Mouse (Mus musculus) midbrain, embryonic 14.5 days (tissue): ENCODE data around the gene Tmub2. TPM values are rescaled to one million over a fixed set of nuclear protein-coding genes. Genes with fewer than 3 reads are reported as not detected.

ENCODE experiments used
- ATAC-seq: fragments of 200-750 bp; cut with Nextera tagmentation; 2 replicates; pipeline ENCODE4 v1.8.0; 2017; ENCODE audit warnings: moderate number of reproducible peaks, moderate library complexity; ENCODE audit not compliant: low FRiP score, low TSS enrichment
- DNase-seq: peaks from one replicate; pipeline ENCODE4 v3.0.0-alpha.2; 2015
- H3K27ac ChIP-seq: fragments of 300-500 bp; sonication (generic); replicated peaks from 2 replicates; pipeline ENCODE4 v1.5.1; 2014; ENCODE audit warnings: mild to moderate bottlenecking, low read depth, low read length, moderate library complexity
- H3K27me3 ChIP-seq: fragments of 300-500 bp; sonication (generic); 2 replicates; pipeline ENCODE4 v1.6.1; 2014; ENCODE audit warnings: low read length, control low read depth, mixed read lengths; ENCODE audit not compliant: control insufficient read depth, insufficient read depth
- H3K36me3 ChIP-seq: fragments of 300-500 bp; sonication (generic); 2 replicates; pipeline ENCODE4 v1.6.1; 2014; ENCODE audit warnings: low read length, control low read depth; ENCODE audit not compliant: control insufficient read depth, insufficient read depth
- H3K4me1 ChIP-seq: fragments of 300-500 bp; sonication (generic); 2 replicates; pipeline ENCODE4 v1.6.1; 2014; ENCODE audit warnings: mild to moderate bottlenecking, antibody characterized with exemption, low read length, control low read depth; ENCODE audit not compliant: control insufficient read depth, insufficient read depth
- H3K4me2 ChIP-seq: fragments of 300-500 bp; sonication (generic); 2 replicates; pipeline ENCODE4 v1.6.1; 2014; ENCODE audit warnings: mild to moderate bottlenecking, low read length, moderate library complexity
- H3K4me3 ChIP-seq: fragments of 300-500 bp; sonication (generic); replicated peaks from 2 replicates; pipeline ENCODE4 v1.5.1; 2014; ENCODE audit warnings: low read depth, low read length
- H3K9ac ChIP-seq: fragments of 300-500 bp; sonication (generic); replicated peaks from 2 replicates; pipeline ENCODE4 v1.6.1; 2014; ENCODE audit warnings: mild to moderate bottlenecking, low read length, moderate library complexity
- H3K9me3 ChIP-seq: fragments of 300-500 bp; sonication (generic); 2 replicates; pipeline ENCODE4 v1.6.1; 2016; ENCODE audit warnings: low read length, control low read depth, mixed read lengths; ENCODE audit not compliant: control insufficient read depth
- WGBS: fragments of 180-500 bp; shearing (Covaris S2); extraction: QIAGEN DNeasy Blood & Tissue Kit; methylation state at CpG from one replicate; pipeline ENCODE4 v1.1.7; 2014; 5-methylcytosine and 5-hydroxymethylcytosine counted together
- polyA plus RNA-seq: library from polyadenylated mRNA; unstranded; fragments of >200 nt; fragmentation: Nextera tagmentation; extraction: Ambion mirVana; gene quantifications from 2 replicates; pipeline ENCODE4 v1.2.1, GENCODE M21; 2014

Tmub2 gene
- polyA plus RNA-seq, 1 experiment from 2014 or later = 78.4 TPM

DNA sequence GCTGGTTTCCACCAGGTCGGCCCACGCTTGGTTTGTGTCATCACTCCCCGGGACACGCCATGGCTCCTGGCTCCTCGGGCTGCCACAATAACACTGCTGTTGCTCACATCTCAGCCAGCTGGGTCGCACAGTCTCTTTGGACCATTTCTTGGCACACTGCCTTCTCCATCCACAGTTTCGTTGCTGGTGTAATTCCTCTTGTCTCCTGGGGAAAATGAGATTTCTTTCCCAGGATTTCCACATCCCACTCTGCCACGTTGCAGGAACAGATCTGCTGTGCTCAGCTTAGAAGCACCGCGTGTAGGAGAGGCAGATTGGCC, 35.9 kb downstream of the Tmub2 start:
- no peaks in the 10 kb centered on the region for H3K9me3 ChIP-seq
- DNase-seq (peak; percentile 84), ATAC-seq (peak; percentile 34; the same call in 1 of the 2 replicates)
- peaks cover under 1% of the 10 kb centered on the region; the same call in 1 of the 2 replicates for H3K36me3 ChIP-seq
- peaks cover 20% of the 10 kb centered on the region for H3K4me1 ChIP-seq
- peak overlapping the region; percentile 99 for H3K27ac ChIP-seq
- no peaks in the 10 kb centered on the region for H3K27me3 ChIP-seq
- 9% methylated on average over 10 of the region's 10 CpGs for WGBS
- H3K4me2 ChIP-seq = peak overlapping the region; percentile 90
- H3K9ac ChIP-seq = peak overlapping the region; percentile 100
- peak overlapping the region; percentile 99 for H3K4me3 ChIP-seq

DNA sequence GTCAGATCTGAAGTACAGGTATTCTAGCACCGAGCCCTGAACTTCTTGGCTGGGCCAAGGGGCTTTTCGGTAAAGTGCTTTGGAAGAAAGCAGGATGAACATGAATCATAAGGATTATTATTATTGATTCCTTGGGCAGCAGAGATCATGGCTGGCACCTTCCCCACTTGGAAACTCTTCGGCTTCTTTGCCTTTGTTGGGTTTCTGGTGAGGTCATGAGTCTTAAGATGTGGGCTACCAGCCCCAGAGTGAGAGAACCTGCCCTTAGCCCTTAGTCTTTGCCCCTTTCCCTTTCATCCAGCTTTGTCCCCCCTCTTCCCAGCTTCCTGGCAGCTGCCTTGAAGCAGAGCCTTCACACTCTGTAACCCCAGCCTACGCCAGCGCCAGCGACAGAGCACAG, 37.2 kb downstream of the Tmub2 start:
- Histone ChIP-seq H3K27me3 (no peaks in the 10 kb centered on the region), H3K4me1 (0 out of 2 replicates have a peak, but pooled peaks cover 13% of the 10 kb centered on the region), H3K36me3 (no peaks in the 10 kb centered on the region), H3K27ac (no peak overlapping the region), H3K9me3 (no peaks in the 10 kb centered on the region), H3K4me2 (no peak overlapping the region), H3K4me3 (no peak overlapping the region), H3K9ac (no peak overlapping the region)
- DNase-seq = no peak
- WGBS = 81% methylated on average over 6 of the region's 6 CpGs
- ATAC-seq = no peak

DNA sequence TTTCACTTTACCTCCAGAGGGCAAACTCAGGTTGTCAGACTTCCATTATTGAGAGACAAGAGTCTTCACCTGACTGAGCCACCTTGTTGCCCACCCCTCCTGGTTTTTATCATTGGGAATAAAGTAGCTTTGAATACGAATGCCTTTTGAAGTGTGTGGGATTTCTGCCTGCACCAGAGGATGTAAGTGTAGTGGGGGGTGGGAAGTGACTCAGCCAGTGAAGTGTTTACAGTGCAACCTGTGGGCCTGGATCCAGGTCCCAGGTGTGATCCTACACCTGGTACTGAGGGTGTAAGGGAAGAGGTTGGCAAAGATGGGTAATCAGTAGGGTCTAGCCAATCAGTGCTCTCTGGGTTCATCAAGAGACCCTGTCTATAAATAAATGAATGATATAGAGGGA, 38.8 kb downstream of the Tmub2 start:
- ATAC-seq (no peak), DNase-seq (no peak)
- no peak overlapping the region for H3K4me3 ChIP-seq
- no peak overlapping the region for H3K4me2 ChIP-seq
- 0 out of 2 replicates have a peak, but pooled peaks cover 13% of the 10 kb centered on the region for H3K4me1 ChIP-seq
- H3K27me3 ChIP-seq = no peaks in the 10 kb centered on the region
- H3K36me3 ChIP-seq = no peaks in the 10 kb centered on the region
- 88% methylated on average over 1 of the region's 1 CpGs for WGBS
- no peaks in the 10 kb centered on the region for H3K9me3 ChIP-seq
- no peak overlapping the region for H3K9ac ChIP-seq
- no peak overlapping the region for H3K27ac ChIP-seq

DNA sequence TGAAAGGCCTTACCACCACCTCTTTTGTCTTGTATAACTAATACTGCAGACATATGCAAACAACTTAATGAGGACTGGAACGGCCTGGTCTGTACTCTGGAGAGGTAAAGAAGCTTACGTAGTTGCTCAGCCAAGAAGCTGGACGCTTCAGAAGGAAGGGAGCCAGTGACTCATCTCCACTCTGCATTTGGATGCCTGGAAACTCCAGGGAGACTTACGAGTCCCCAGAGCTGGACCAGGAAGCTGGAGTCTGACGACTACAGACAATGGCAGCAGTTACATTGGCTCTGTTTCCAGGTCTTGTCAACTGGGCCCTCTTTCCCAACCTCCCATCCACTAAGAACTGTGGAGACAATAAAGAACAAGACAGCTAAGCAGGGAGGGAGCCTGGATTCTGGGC, 42.5 kb downstream of the Tmub2 start:
- Histone ChIP-seq H3K4me2 (no peak overlapping the region), H3K27ac (no peak overlapping the region), H3K9ac (no peak overlapping the region), H3K9me3 (no peaks in the 10 kb centered on the region), H3K4me3 (no peak overlapping the region), H3K4me1 (0 out of 2 replicates have a peak, but pooled peaks cover 5% of the 10 kb centered on the region), H3K36me3 (no peaks in the 10 kb centered on the region), H3K27me3 (no peaks in the 10 kb centered on the region)
- DNase-seq (no peak), ATAC-seq (no peak)
- WGBS = 72% methylated on average over 5 of the region's 5 CpGs

- no peak overlapping the region for H3K27ac ChIP-seq
- DNase-seq = no peak
- no peak overlapping the region for H3K4me3 ChIP-seq
- H3K9me3 ChIP-seq = no peaks in the 10 kb centered on the region
- H3K4me1 ChIP-seq = 0 out of 2 replicates have a peak, but pooled peaks cover 3% of the 10 kb centered on the region
- ATAC-seq = no peak
- 90% methylated on average over 7 of the region's 7 CpGs for WGBS
- H3K9ac ChIP-seq = no peak overlapping the region
- no peaks in the 10 kb centered on the region for H3K27me3 ChIP-seq
- no peaks in the 10 kb centered on the region for H3K36me3 ChIP-seq
- no peak overlapping the region for H3K4me2 ChIP-seq
Measured at GRCm38 (mm10) chr11:102327839-102328238, 43.1 kb downstream of the Tmub2 start.

- H3K4me1 ChIP-seq = no peaks in the 10 kb centered on the region
- H3K9ac ChIP-seq = no peak overlapping the region
- H3K36me3 ChIP-seq = no peaks in the 10 kb centered on the region
- H3K9me3 ChIP-seq = no peaks in the 10 kb centered on the region
- ATAC-seq (no peak), DNase-seq (no peak)
- H3K27ac ChIP-seq = no peak overlapping the region
- no peak overlapping the region for H3K4me2 ChIP-seq
- H3K27me3 ChIP-seq = no peaks in the 10 kb centered on the region
- no peak overlapping the region for H3K4me3 ChIP-seq
Measured at GRCm38 (mm10) chr11:102329518-102329917, 44.8 kb downstream of the Tmub2 start.

- no peak overlapping the region for H3K9ac ChIP-seq
- H3K4me3 ChIP-seq = no peak overlapping the region
- no peaks in the 10 kb centered on the region for H3K27me3 ChIP-seq
- ATAC-seq (no peak), DNase-seq (no peak)
- no peaks in the 10 kb centered on the region for H3K36me3 ChIP-seq
- WGBS = 80% methylated on average over 3 of the region's 3 CpGs
- H3K9me3 ChIP-seq = no peaks in the 10 kb centered on the region
- H3K4me1 ChIP-seq = no peaks in the 10 kb centered on the region
- no peak overlapping the region for H3K27ac ChIP-seq
- H3K4me2 ChIP-seq = no peak overlapping the region
Measured at GRCm38 (mm10) chr11:102330039-102330438, 45.3 kb downstream of the Tmub2 start.

- DNase-seq = no peak
- H3K4me3 ChIP-seq = no peak overlapping the region
- no peak overlapping the region for H3K9ac ChIP-seq
- no peaks in the 10 kb centered on the region for H3K9me3 ChIP-seq
- no peaks in the 10 kb centered on the region for H3K27me3 ChIP-seq
- ATAC-seq = no peak
- no peak overlapping the region for H3K27ac ChIP-seq
- no peaks in the 10 kb centered on the region for H3K4me1 ChIP-seq
- 50% methylated on average over 4 of the region's 4 CpGs for WGBS
- no peak overlapping the region for H3K4me2 ChIP-seq
- H3K36me3 ChIP-seq = no peaks in the 10 kb centered on the region
Measured at GRCm38 (mm10) chr11:102331806-102332205, 47.1 kb downstream of the Tmub2 start.

GRCm38 (mm10) chr11:102333061-102333460, 48.3 kb downstream of the Tmub2 start:
- Histone ChIP-seq H3K9me3 (no peaks in the 10 kb centered on the region), H3K9ac (no peak overlapping the region), H3K4me2 (no peak overlapping the region), H3K27me3 (no peaks in the 10 kb centered on the region), H3K4me3 (no peak overlapping the region), H3K4me1 (no peaks in the 10 kb centered on the region), H3K36me3 (no peaks in the 10 kb centered on the region), H3K27ac (no peak overlapping the region)
- no peak for ATAC-seq
- DNase-seq = no peak
